Mouse (Mus musculus) heart, adult 2 months (tissue): Measurements from ENCODE around the gene Aldh1a7.

Source experiments
- CTCF ChIP-seq: fragments of 200-600 bp; IDR thresholded peaks from 2 replicates; pipeline ENCODE4 v1.8.1; 2022; ENCODE audit warnings: antibody characterized with exemption, mild to moderate bottlenecking, moderate library complexity
- POLR2A ChIP-seq: fragments of 200-500 bp; IDR thresholded peaks from 2 replicates; pipeline ENCODE4 v1.6.1; 2011; ENCODE audit warnings: mild to moderate bottlenecking, low read depth, low read length, control low read depth; ENCODE audit not compliant: insufficient read depth

- no peak for TF ChIP-seq CTCF
- TF ChIP-seq POLR2A, result no peak
Observed at GRCm38 (mm10) chr19:20644346-20644745, 83.0 kb downstream of the Aldh1a7 start.
